Mouse (Mus musculus) hindbrain, postnatal 0 days (tissue): ENCODE measurements around the gene Vwa8. TPM values are rescaled to one million over a fixed set of nuclear protein-coding genes. Genes with fewer than 3 reads are reported as not detected.
A peak's percentile ranks its signal among the peaks of the same experiment; 100 is the strongest.

Experiments used
- ATAC-seq: fragments of 200-750 bp; cut with Nextera tagmentation; 2 replicates; pipeline ENCODE4 v1.8.0; 2017; ENCODE audit warnings: mild to moderate bottlenecking, moderate TSS enrichment, moderate library complexity
- DNase-seq: peaks from one replicate; pipeline ENCODE4 v3.0.0-alpha.2; 2015; ENCODE audit warnings: low spot score
- H3K27ac ChIP-seq: fragments of 300-500 bp; sonication (generic); 2 replicates; pipeline ENCODE4 v1.5.1; 2014; ENCODE audit warnings: mild to moderate bottlenecking
- H3K27me3 ChIP-seq: fragments of 300-500 bp; sonication (generic); 2 replicates; pipeline ENCODE4 v1.6.1; 2014; ENCODE audit warnings: low read length, mixed read lengths; ENCODE audit not compliant: insufficient read depth
- H3K36me3 ChIP-seq: fragments of 300-500 bp; sonication (generic); 2 replicates; pipeline ENCODE4 v1.6.1; 2014; ENCODE audit warnings: low read length, mixed read lengths; ENCODE audit not compliant: insufficient read depth
- H3K4me1 ChIP-seq: fragments of 300-500 bp; sonication (generic); 2 replicates; pipeline ENCODE4 v1.6.1; 2014; ENCODE audit warnings: antibody characterized with exemption, low read length, mixed read lengths; ENCODE audit not compliant: insufficient read depth
- H3K4me2 ChIP-seq: fragments of 300-500 bp; sonication (generic); 2 replicates; pipeline ENCODE4 v1.6.1; 2014; ENCODE audit warnings: low read depth, mild to moderate bottlenecking, low read length, moderate library complexity, mixed read lengths
- H3K4me3 ChIP-seq: fragments of 300-500 bp; sonication (generic); 2 replicates; pipeline ENCODE4 v1.5.1; 2014; ENCODE audit warnings: low read length
- H3K9ac ChIP-seq: fragments of 300-500 bp; sonication (generic); replicated peaks from 2 replicates; pipeline ENCODE4 v1.6.1; 2014; ENCODE audit warnings: mild to moderate bottlenecking, low read length, moderate library complexity, mixed read lengths
- H3K9me3 ChIP-seq: fragments of 300-500 bp; sonication (generic); 2 replicates; pipeline ENCODE4 v1.6.1; 2016; ENCODE audit warnings: low read length, mixed read lengths
- CTCF ChIP-seq: IDR thresholded peaks from 2 replicates; pipeline ENCODE4 v1.5.1; 2016; ENCODE audit warnings: antibody characterized with exemption, control low read depth, low read depth
- WGBS: fragments of 180-500 bp; shearing (Covaris S2); extraction: QIAGEN DNeasy Blood & Tissue Kit; methylation state at CpG from one replicate; pipeline ENCODE4 v1.1.7; 2014; 5-methylcytosine and 5-hydroxymethylcytosine counted together
- polyA plus RNA-seq: library from polyadenylated mRNA; unstranded; fragments of >200 nt; fragmentation: Nextera tagmentation; extraction: Ambion mirVana; gene quantifications from 2 replicates; pipeline ENCODE4 v1.2.1, GENCODE M21; 2015
- total RNA-seq: library from RNA; depleted of rRNA; stranded (reverse); fragments of >200 nt; gene quantifications from 2 replicates; pipeline ENCODE4 v1.2.3, GENCODE M21; 2014

Vwa8 gene
- total and polyA plus RNA-seq, 2 experiments from 2014 or later: 9.6 to 20.8 TPM

DNA sequence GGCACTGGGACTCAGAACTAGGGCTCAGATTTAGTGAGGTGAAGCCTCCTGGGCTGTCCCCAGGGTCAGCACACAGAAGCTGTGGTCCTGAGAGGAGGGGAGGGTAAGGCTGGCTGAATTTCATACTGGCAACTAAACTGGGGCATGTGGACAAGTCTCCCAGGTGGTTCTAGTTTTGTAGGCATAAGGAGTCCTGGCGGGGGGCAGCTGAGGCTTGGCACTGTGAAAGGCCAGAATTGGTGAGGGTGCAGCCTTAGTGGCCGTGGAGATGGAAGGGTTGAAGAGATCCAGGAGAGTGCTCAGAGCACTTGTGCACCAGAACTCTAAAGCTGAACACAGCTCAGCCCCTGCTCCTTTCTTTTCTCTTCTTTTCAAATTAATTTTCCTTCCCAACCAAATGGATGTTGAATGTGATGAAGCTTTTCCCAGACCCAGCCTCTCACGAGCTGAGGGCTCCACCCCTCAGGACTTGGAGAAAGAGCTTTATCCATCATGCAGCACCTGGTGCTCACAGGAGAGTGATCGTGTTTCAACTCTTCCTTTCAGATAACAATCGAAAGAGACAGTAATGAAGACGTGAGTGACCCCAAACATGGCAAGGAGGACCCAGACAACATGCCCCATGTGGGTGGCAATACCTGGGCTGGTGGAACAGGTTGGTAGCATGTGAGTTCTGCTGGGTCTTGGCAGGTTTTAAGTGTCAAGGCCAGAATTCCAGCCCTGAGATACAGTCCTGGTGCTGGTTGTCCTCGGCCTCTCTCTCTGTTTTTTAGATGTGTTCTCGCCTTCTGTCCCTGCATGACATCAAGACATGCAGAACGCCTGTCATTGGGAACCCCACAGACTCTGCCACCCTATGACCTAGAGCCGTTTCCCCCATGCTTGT lies 307.9 kb downstream of the Vwa8 start:
- ATAC-seq (no peak), DNase-seq (no peak)
- Histone ChIP-seq H3K27me3 (no peaks in the 10 kb centered on the region), H3K36me3 (0 out of 2 replicates have a peak, but pooled peaks cover 4% of the 10 kb centered on the region), H3K9ac (no peak overlapping the region), H3K9me3 (no peaks in the 10 kb centered on the region), H3K4me2 (no peak overlapping the region), H3K27ac (peak overlapping the region; percentile 26; the same call in 1 of the 2 replicates), H3K4me3 (no peak overlapping the region), H3K4me1 (peaks cover 11% of the 10 kb centered on the region)
- TF ChIP-seq CTCF: no peak
- 65% methylated on average over 10 of the region's 10 CpGs for WGBS

- no peaks in the 10 kb centered on the region for H3K27me3 ChIP-seq
- H3K4me2 ChIP-seq: no peak overlapping the region
- H3K4me1 ChIP-seq: peaks cover 11% of the 10 kb centered on the region
- peak overlapping the region; percentile 26; the same call in 1 of the 2 replicates for H3K27ac ChIP-seq
- 35% methylated on average over 16 of the region's 17 CpGs for WGBS
- no peak overlapping the region for H3K9ac ChIP-seq
- peak; percentile 62 for ATAC-seq
- H3K4me3 ChIP-seq: no peak overlapping the region
- H3K9me3 ChIP-seq: no peaks in the 10 kb centered on the region
- no peak for TF ChIP-seq CTCF
- peak; percentile 71 for DNase-seq
- H3K36me3 ChIP-seq: 0 out of 2 replicates have a peak, but pooled peaks cover 4% of the 10 kb centered on the region
Observed at GRCm38 (mm10) chr14:79157451-79158218, 308.8 kb downstream of the Vwa8 start.

DNA sequence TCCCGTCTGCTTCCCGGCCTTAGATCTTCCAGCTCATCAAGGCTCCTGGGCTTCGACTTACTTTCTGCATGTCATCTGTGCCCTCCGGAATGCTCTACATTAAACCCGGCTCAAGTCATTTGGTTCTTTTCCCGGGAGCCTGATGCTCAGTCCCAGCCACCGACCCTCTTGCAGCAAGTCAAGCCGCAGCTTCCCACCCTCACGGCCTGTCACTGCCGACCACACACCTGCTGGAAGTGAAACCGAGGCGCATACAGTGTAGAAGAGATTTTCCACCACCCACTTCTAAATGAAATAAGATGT lies 309.3 kb downstream of the Vwa8 start:
- ATAC-seq (no peak), DNase-seq (peak; percentile 13)
- no peaks in the 10 kb centered on the region for H3K9me3 ChIP-seq
- no peak overlapping the region for H3K4me3 ChIP-seq
- peaks cover 11% of the 10 kb centered on the region for H3K4me1 ChIP-seq
- no peak overlapping the region for H3K4me2 ChIP-seq
- H3K36me3 ChIP-seq: 0 out of 2 replicates have a peak, but pooled peaks cover 4% of the 10 kb centered on the region
- TF ChIP-seq CTCF: no peak
- H3K27me3 ChIP-seq: no peaks in the 10 kb centered on the region
- peak overlapping the region; percentile 26; the same call in 1 of the 2 replicates for H3K27ac ChIP-seq
- 61% methylated on average over 12 of the region's 12 CpGs for WGBS
- no peak overlapping the region for H3K9ac ChIP-seq

DNA sequence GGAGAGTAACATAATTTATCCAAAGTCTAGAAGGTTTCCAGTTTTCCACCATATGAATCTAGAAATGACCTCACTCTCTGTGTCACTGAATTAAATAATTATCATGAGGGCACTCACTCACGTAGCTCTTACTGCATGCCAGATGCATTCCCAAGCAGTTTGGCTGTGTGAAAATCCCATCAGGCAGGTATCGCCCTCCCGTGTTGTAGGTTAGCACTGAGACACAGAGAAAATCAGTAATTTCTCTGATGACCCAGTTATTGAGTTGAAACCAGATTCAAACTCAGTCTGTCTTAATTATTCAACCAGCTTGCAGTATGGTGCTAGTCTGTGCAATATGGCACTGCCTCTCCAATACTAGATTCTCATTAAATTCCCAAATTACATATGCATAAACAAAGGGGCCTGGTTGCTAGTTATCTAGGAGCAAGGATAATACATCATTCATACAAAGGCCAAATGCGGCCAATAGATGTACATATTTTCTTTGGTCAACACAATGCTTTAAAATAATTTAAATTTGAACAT lies 309.9 kb downstream of the Vwa8 start:
- Histone ChIP-seq H3K9me3 (no peaks in the 10 kb centered on the region), H3K9ac (no peak overlapping the region), H3K36me3 (0 out of 2 replicates have a peak, but pooled peaks cover 4% of the 10 kb centered on the region), H3K27ac (no peak overlapping the region), H3K4me2 (no peak overlapping the region), H3K4me1 (peaks cover 11% of the 10 kb centered on the region), H3K4me3 (no peak overlapping the region), H3K27me3 (no peaks in the 10 kb centered on the region)
- WGBS: 75% methylated on average over 4 of the region's 4 CpGs
- DNase-seq: no peak
- ATAC-seq: no peak
- TF ChIP-seq CTCF: no peak

GRCm38 (mm10) chr14:79159451-79159850 lies 310.6 kb downstream of the Vwa8 start:
- no peak overlapping the region for H3K27ac ChIP-seq
- H3K9me3 ChIP-seq: no peaks in the 10 kb centered on the region
- H3K4me1 ChIP-seq: peaks cover 11% of the 10 kb centered on the region
- no peak for TF ChIP-seq CTCF
- no peak overlapping the region for H3K4me3 ChIP-seq
- no peak overlapping the region for H3K9ac ChIP-seq
- ATAC-seq (no peak), DNase-seq (no peak)
- H3K36me3 ChIP-seq: 0 out of 2 replicates have a peak, but pooled peaks cover 4% of the 10 kb centered on the region
- no peak overlapping the region for H3K4me2 ChIP-seq
- H3K27me3 ChIP-seq: no peaks in the 10 kb centered on the region
- WGBS: 90% methylated on average over 8 of the region's 8 CpGs

DNA sequence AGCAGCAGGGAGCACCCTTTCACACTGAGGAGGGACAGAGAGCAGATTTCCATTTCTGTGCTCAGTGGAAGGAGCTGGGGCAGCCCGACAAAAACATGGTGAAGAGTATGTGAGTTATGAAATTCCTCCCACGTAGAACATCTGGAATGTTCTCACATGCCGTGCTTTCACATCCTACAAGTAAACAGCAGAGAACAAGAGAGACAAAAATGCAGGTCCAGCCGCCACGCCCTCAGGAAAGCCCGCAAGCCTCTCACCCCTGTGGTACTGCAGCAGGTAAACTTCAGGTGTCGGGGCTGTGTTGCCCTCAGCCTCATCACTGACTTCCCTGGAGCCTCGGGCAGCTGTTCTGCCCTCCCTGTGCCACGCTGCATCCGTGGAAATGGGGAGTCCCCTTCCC lies 311.6 kb downstream of the Vwa8 start:
- H3K4me1 ChIP-seq: peaks cover 11% of the 10 kb centered on the region
- 78% methylated on average over 10 of the region's 10 CpGs for WGBS
- H3K36me3 ChIP-seq: 0 out of 2 replicates have a peak, but pooled peaks cover 4% of the 10 kb centered on the region
- no peak for TF ChIP-seq CTCF
- no peak overlapping the region for H3K27ac ChIP-seq
- H3K4me2 ChIP-seq: no peak overlapping the region
- no peak overlapping the region for H3K4me3 ChIP-seq
- H3K27me3 ChIP-seq: no peaks in the 10 kb centered on the region
- DNase-seq: no peak
- H3K9me3 ChIP-seq: no peaks in the 10 kb centered on the region
- no peak for ATAC-seq
- no peak overlapping the region for H3K9ac ChIP-seq
